Mouse (Mus musculus): ENCODE measurements around the gene Tcf23.
"Not testable (repeated sequence)": the region's sequence is repeated elsewhere in the genome, so short reads cannot be mapped to it uniquely, and the experiment has no call there.

The Tcf23 gene

GRCm38 (mm10) chr5:30994910-30995635, 26.6 kb downstream of the Tcf23 start:
- DNase-seq (ENCODE audit: low spot score in 2 of 2), result no peak

GRCm38 (mm10) chr5:30998306-30998705, 29.8 kb downstream of the Tcf23 start:
- DNase-seq (ENCODE audit: low spot score in 2 of 2), result peak in 1 of 2 experiments; percentile 57

GRCm38 (mm10) chr5:30999324-30999723, 30.9 kb downstream of the Tcf23 start:
- DNase-seq (ENCODE audit: low spot score in 2 of 2), result no peak

- DNase-seq (ENCODE audit: low spot score in 2 of 2), result no peak
Measured at GRCm38 (mm10) chr5:31000122-31000521, 31.7 kb downstream of the Tcf23 start.

GRCm38 (mm10) chr5:31000993-31001392, 32.5 kb downstream of the Tcf23 start:
- DNase-seq (ENCODE audit: low spot score in 2 of 2), result no peak

GRCm38 (mm10) chr5:31001560-31001959, 33.1 kb downstream of the Tcf23 start:
- DNase-seq (ENCODE audit: low spot score in 2 of 2), result peak in 1 of 2 experiments; percentile 36

GRCm38 (mm10) chr5:31004184-31004583, 35.7 kb downstream of the Tcf23 start:
- peak; percentile 84 to 92 for DNase-seq (ENCODE audit: low spot score in 2 of 2)

- no peak for DNase-seq (ENCODE audit: low spot score in 2 of 2)
Measured at GRCm38 (mm10) chr5:31012737-31013136, 44.3 kb downstream of the Tcf23 start.

GRCm38 (mm10) chr5:31015913-31016312, 47.5 kb downstream of the Tcf23 start:
- no peak for DNase-seq (ENCODE audit: low spot score in 2 of 2)

- not testable (repeated sequence) for DNase-seq (ENCODE audit: low spot score in 2 of 2)
Measured at GRCm38 (mm10) chr5:31021790-31022189, 53.3 kb downstream of the Tcf23 start.

GRCm38 (mm10) chr5:31022690-31023089, 54.2 kb downstream of the Tcf23 start:
- DNase-seq (ENCODE audit: low spot score in 2 of 2), result no peak

- DNase-seq (ENCODE audit: low spot score in 2 of 2), result no peak
Measured at GRCm38 (mm10) chr5:31023254-31023653, 54.8 kb downstream of the Tcf23 start.

- no peak for DNase-seq (ENCODE audit: low spot score in 2 of 2)
Measured at GRCm38 (mm10) chr5:31024641-31025040, 56.2 kb downstream of the Tcf23 start.

Data from spleen, postnatal 10 days (tissue).